Mouse (Mus musculus) forebrain, embryonic 11.5 days (tissue): Measurements from ENCODE around the gene Igfbp5. TPM values are rescaled to one million over a fixed set of nuclear protein-coding genes. Genes with fewer than 3 reads are reported as not detected.
A peak's percentile ranks its signal among the peaks of the same experiment; 100 is the strongest.

Experiments used
- ATAC-seq: fragments of 200-750 bp; cut with Nextera tagmentation; replicated peaks from 2 replicates; pipeline ENCODE4 v1.8.0; 2017; ENCODE audit warnings: moderate TSS enrichment; ENCODE audit not compliant: low FRiP score
- DNase-seq: peaks from one replicate; pipeline ENCODE4 v3.0.0-alpha.2; 2017; ENCODE audit warnings: low spot score
- H3K27ac ChIP-seq: fragments of 300-500 bp; sonication (generic); 2 replicates; pipeline ENCODE4 v1.5.1; 2014; ENCODE audit warnings: low read depth, low read length
- H3K27me3 ChIP-seq: fragments of 300-500 bp; sonication (generic); 2 replicates; pipeline ENCODE4 v1.6.1; 2014; ENCODE audit warnings: mild to moderate bottlenecking, low read length, mixed read lengths; ENCODE audit not compliant: control insufficient read depth, insufficient read depth
- H3K36me3 ChIP-seq: fragments of 300-500 bp; sonication (generic); 2 replicates; pipeline ENCODE4 v1.6.1; 2014; ENCODE audit warnings: mild to moderate bottlenecking, low read length, moderate library complexity, mixed read lengths; ENCODE audit not compliant: control insufficient read depth, insufficient read depth
- H3K4me1 ChIP-seq: fragments of 300-500 bp; sonication (generic); replicated peaks from 2 replicates; pipeline ENCODE4 v1.6.1; 2014; ENCODE audit warnings: low read length, mixed read lengths; ENCODE audit not compliant: control insufficient read depth, insufficient read depth
- H3K4me2 ChIP-seq: fragments of 300-500 bp; sonication (generic); 2 replicates; pipeline ENCODE4 v1.6.1; 2014; ENCODE audit warnings: low read depth, mild to moderate bottlenecking, low read length, moderate library complexity, mixed read lengths; ENCODE audit not compliant: severe bottlenecking
- H3K4me3 ChIP-seq: fragments of 300-500 bp; sonication (generic); 2 replicates; pipeline ENCODE4 v1.5.1; 2014; ENCODE audit warnings: low read depth, low read length
- H3K9ac ChIP-seq: fragments of 300-500 bp; sonication (generic); 2 replicates; pipeline ENCODE4 v1.6.1; 2014; ENCODE audit warnings: low read length
- H3K9me3 ChIP-seq: fragments of 300-500 bp; sonication (generic); 2 replicates; pipeline ENCODE4 v1.6.1; 2016; ENCODE audit warnings: low read length, mixed read lengths; ENCODE audit not compliant: control insufficient read depth
- WGBS: fragments of 180-500 bp; shearing (Covaris S2); extraction: QIAGEN DNeasy Blood & Tissue Kit; methylation state at CpG from one replicate; pipeline ENCODE4 v1.1.7; 2014; 5-methylcytosine and 5-hydroxymethylcytosine counted together
- polyA plus RNA-seq: library from polyadenylated mRNA; unstranded; fragments of >200 nt; fragmentation: Nextera tagmentation; extraction: Ambion mirVana; gene quantifications from 2 replicates; pipeline ENCODE4 v1.2.1, GENCODE M21; 2014

The Igfbp5 gene
- polyA plus RNA-seq, 1 experiment from 2014 or later: 35.7 TPM

DNA sequence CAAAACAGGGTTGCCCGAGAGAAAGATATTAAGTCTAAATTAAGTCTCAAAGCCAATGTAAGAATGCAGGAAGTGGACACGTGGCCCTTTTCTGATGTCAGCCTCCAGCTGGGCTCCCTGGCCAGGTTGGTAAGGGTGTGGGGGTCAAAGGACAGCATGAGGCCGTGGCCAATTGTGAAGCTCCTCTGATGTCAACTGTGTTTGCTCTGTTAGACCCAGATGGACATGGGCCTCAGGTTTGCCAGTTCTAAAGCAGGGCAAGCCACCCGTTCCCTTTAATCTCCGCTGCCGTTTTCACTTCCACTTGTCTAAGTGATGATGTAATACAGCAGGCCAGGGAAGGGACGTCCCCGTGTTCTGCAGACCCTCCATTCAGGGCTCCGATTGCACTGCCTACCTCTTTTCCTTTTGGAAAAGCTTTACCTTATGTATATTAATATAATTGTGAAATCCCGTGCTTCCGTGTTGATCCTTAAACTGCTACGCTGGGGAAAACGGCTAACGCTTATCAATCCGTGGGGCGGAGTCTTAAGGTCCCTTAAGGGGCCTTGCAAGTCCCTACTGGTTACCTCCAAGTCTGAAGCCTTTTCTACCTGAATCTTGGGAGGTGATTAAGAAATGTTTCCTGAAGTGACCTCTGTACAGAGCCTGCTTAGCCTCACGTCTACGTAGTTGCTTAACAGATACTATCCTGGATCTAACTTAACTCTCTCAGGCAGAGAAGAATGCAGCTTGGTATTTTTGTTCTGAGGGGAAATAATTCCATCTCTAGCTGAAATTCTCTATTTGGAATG, 31.8 kb downstream of the Igfbp5 start:
- H3K4me2 ChIP-seq: no peak overlapping the region
- no peak overlapping the region for H3K27ac ChIP-seq
- DNase-seq (no peak), ATAC-seq (no peak)
- no peak overlapping the region for H3K4me3 ChIP-seq
- H3K9ac ChIP-seq: no peak overlapping the region
- no peaks in the 10 kb centered on the region for H3K27me3 ChIP-seq
- WGBS: 88% methylated on average over 18 of the region's 18 CpGs
- H3K4me1 ChIP-seq: no peaks in the 10 kb centered on the region
- no peaks in the 10 kb centered on the region for H3K9me3 ChIP-seq
- peaks cover 3% of the 10 kb centered on the region for H3K36me3 ChIP-seq

GRCm38 (mm10) chr1:72839791-72840190, 34.9 kb downstream of the Igfbp5 start:
- Histone ChIP-seq H3K9me3 (no peaks in the 10 kb centered on the region), H3K4me3 (no peak overlapping the region), H3K4me2 (no peak overlapping the region), H3K27me3 (no peaks in the 10 kb centered on the region), H3K4me1 (no peaks in the 10 kb centered on the region), H3K9ac (no peak overlapping the region), H3K36me3 (peaks cover 10% of the 10 kb centered on the region), H3K27ac (no peak overlapping the region)
- WGBS: 88% methylated on average over 7 of the region's 7 CpGs
- ATAC-seq: no peak
- no peak for DNase-seq

- no peak overlapping the region for H3K27ac ChIP-seq
- no peak overlapping the region for H3K4me3 ChIP-seq
- H3K4me2 ChIP-seq: no peak overlapping the region
- no peaks in the 10 kb centered on the region for H3K9me3 ChIP-seq
- ATAC-seq: no peak
- no peak overlapping the region for H3K9ac ChIP-seq
- no peaks in the 10 kb centered on the region for H3K27me3 ChIP-seq
- no peaks in the 10 kb centered on the region for H3K4me1 ChIP-seq
- WGBS: 78% methylated on average over 8 of the region's 8 CpGs
- peaks cover 10% of the 10 kb centered on the region for H3K36me3 ChIP-seq
- DNase-seq: no peak
Observed at GRCm38 (mm10) chr1:72839356-72839755, 35.3 kb downstream of the Igfbp5 start.

DNA sequence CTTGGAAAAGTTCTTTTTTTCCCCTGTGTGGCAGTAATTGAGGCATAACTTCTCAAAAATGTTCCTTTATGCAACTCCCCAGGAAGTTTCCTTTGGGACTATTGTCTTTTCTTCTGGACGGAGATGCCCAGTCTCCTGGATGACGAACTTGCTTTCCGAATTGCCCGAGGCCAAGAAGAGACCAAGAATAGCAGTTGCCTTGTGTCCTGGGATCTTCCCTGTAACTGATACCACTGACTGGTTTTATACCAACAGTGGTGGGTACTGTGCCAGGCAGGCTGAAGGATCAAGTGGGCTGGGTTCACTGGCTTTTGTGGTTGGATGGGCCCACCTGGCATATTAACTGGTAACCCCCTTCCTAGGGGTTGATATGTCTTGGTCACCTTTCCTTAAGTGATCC, 41.1 kb downstream of the Igfbp5 start:
- ATAC-seq: no peak
- no peak overlapping the region for H3K27ac ChIP-seq
- no peak overlapping the region for H3K4me3 ChIP-seq
- peaks cover 3% of the 10 kb centered on the region; the same call in 1 of the 2 replicates for H3K4me1 ChIP-seq
- no peaks in the 10 kb centered on the region for H3K9me3 ChIP-seq
- 70% methylated on average over 4 of the region's 4 CpGs for WGBS
- H3K9ac ChIP-seq: no peak overlapping the region
- H3K27me3 ChIP-seq: no peaks in the 10 kb centered on the region
- H3K36me3 ChIP-seq: peaks cover 25% of the 10 kb centered on the region
- H3K4me2 ChIP-seq: no peak overlapping the region
- no peak for DNase-seq

DNA sequence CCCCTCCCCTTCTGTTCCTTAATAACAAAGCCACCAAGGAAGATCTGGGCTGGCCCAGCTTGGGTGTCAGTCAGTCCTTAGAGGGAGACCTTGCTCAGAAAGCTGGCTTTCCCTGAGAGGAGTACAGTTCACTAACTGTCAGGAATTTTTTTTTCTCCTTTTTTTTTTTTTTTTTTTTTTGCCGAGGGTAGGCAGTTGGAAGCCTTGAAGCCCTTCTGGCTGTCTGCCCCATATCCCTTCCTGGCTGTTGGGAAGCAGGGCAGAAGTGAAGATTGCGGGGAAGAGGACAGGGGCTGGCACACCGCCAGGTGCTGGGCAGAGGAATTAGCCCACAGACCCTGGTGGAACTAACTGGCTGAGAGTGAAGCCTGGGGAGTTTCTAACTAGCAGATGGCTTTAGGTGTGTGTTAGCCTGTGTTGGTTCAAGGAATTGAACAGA, 42.0 kb downstream of the Igfbp5 start:
- ATAC-seq: no peak
- H3K27ac ChIP-seq: no peak overlapping the region
- no peaks in the 10 kb centered on the region for H3K27me3 ChIP-seq
- H3K4me3 ChIP-seq: no peak overlapping the region
- H3K4me2 ChIP-seq: no peak overlapping the region
- no peaks in the 10 kb centered on the region for H3K9me3 ChIP-seq
- H3K9ac ChIP-seq: no peak overlapping the region
- H3K4me1 ChIP-seq: peaks cover 7% of the 10 kb centered on the region; the same call in 1 of the 2 replicates
- peaks cover 23% of the 10 kb centered on the region for H3K36me3 ChIP-seq
- WGBS: 68% methylated on average over 3 of the region's 3 CpGs
- DNase-seq: no peak

GRCm38 (mm10) chr1:72830485-72830884, 44.2 kb downstream of the Igfbp5 start:
- H3K4me1 ChIP-seq: peaks cover 11% of the 10 kb centered on the region; the same call in 1 of the 2 replicates
- H3K4me3 ChIP-seq: no peak overlapping the region
- no peak overlapping the region for H3K4me2 ChIP-seq
- no peaks in the 10 kb centered on the region for H3K27me3 ChIP-seq
- peaks cover 18% of the 10 kb centered on the region for H3K36me3 ChIP-seq
- no peak for ATAC-seq
- DNase-seq: no peak
- 99% methylated on average over 2 of the region's 2 CpGs for WGBS
- H3K9ac ChIP-seq: no peak overlapping the region
- H3K27ac ChIP-seq: no peak overlapping the region
- no peaks in the 10 kb centered on the region for H3K9me3 ChIP-seq

DNA sequence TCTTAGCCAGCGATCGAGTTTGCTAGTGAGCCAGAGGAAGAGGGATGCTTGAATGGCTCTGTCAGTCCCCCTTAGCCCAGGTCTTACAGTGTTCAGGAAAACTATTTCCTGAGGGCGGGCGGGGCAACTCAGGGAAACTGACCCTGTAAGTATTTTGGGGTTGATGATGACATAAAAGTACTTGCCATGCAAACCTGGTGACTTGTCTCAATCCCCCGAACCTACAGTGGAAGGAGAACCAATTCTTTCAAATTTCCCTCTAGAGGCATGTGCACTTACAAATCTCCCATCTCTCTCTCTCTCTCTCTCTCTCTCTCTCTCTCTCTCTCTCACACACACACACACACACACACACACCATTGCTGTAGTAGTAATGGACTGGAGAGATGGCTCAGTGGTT, 45.8 kb downstream of the Igfbp5 start:
- no peaks in the 10 kb centered on the region for H3K27me3 ChIP-seq
- no peak overlapping the region for H3K4me3 ChIP-seq
- H3K27ac ChIP-seq: no peak overlapping the region
- WGBS: 91% methylated on average over 5 of the region's 5 CpGs
- peaks cover 11% of the 10 kb centered on the region; the same call in 1 of the 2 replicates for H3K4me1 ChIP-seq
- H3K9me3 ChIP-seq: no peaks in the 10 kb centered on the region
- no peak for DNase-seq
- peaks cover 17% of the 10 kb centered on the region for H3K36me3 ChIP-seq
- ATAC-seq: no peak
- H3K4me2 ChIP-seq: no peak overlapping the region
- no peak overlapping the region for H3K9ac ChIP-seq

DNA sequence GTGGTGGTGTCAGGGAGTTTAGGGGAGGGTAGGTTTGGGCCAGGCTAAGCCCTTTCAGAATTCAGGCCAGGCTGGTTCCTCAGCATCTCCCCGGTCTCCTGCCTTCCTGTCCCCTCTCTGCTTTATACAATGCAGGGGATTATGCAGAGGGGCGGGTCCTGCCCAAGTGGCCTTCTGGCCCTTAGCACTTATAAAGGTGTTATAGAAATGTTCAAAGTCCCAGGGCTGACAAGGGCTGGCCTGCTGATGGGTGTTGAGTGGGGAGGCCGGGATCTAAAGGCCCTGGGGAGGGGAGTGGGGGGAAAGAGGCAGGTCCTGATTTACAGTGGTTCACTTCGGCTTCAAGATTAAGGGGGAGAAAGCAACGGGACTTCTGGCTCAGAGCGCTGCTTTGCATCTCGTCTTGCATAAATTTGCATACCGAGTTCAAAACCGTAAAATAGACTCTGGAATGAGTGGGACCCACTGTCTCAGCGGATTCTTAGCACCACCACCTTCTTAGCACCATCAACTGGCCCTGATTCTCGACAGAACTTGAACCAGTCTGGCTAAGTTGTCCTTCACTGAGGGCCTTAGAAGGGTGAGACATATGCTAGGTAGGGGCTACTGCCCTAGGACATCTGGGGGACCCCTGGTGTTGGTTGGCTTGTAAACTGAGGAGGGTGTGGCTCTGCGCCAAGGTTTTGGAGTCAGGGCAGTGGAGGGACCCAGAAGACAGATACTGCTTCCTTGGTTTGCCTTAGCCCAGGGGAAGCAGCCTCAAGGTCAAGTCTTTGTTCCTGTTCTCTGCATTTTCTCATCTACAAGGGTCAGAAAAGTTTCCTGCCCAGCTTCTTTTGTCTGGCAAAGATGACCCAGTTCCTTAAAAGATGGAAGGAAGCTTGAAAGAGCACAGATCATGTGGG, 47.0 kb downstream of the Igfbp5 start:
- peak overlapping the region; percentile 86 for H3K9ac ChIP-seq
- H3K27ac ChIP-seq: peak overlapping the region; percentile 95
- H3K9me3 ChIP-seq: no peaks in the 10 kb centered on the region
- ATAC-seq: peak; percentile 11; the same call in 1 of the 2 replicates
- H3K4me2 ChIP-seq: peak overlapping the region; percentile 93
- 22% methylated on average over 12 of the region's 12 CpGs for WGBS
- peaks cover 15% of the 10 kb centered on the region for H3K36me3 ChIP-seq
- H3K4me1 ChIP-seq: peaks cover 14% of the 10 kb centered on the region; the same call in 1 of the 2 replicates
- H3K27me3 ChIP-seq: no peaks in the 10 kb centered on the region
- H3K4me3 ChIP-seq: peak overlapping the region; percentile 89
- DNase-seq: no peak
